Mouse (Mus musculus) embryonic facial prominence, embryonic 15.5 days (tissue): ENCODE results near the gene Il12rb1. TPM values are rescaled to one million over a fixed set of nuclear protein-coding genes. Genes with fewer than 3 reads are reported as not detected.

Source experiments
- ATAC-seq: fragments of 200-750 bp; cut with Nextera tagmentation; 2 replicates; pipeline ENCODE4 v1.8.0; 2017; ENCODE audit warnings: low read depth, moderate TSS enrichment; ENCODE audit not compliant: insufficient number of reproducible peaks, low FRiP score, low TSS enrichment
- H3K27ac ChIP-seq: fragments of 300-500 bp; sonication (generic); replicated peaks from 2 replicates; pipeline ENCODE4 v1.5.1; 2015; ENCODE audit warnings: mild to moderate bottlenecking, inconsistent platforms
- H3K27me3 ChIP-seq: fragments of 300-500 bp; sonication (generic); 2 replicates; pipeline ENCODE4 v1.6.1; 2015; ENCODE audit warnings: inconsistent platforms
- H3K36me3 ChIP-seq: fragments of 300-500 bp; sonication (generic); 2 replicates; pipeline ENCODE4 v1.6.1; 2015; ENCODE audit warnings: mild to moderate bottlenecking, inconsistent platforms
- H3K4me1 ChIP-seq: fragments of 300-500 bp; sonication (generic); 2 replicates; pipeline ENCODE4 v1.6.1; 2015; ENCODE audit warnings: inconsistent platforms
- H3K4me2 ChIP-seq: fragments of 300-500 bp; sonication (generic); replicated peaks from 2 replicates; pipeline ENCODE4 v1.6.1; 2015; ENCODE audit warnings: mild to moderate bottlenecking, inconsistent platforms
- H3K4me3 ChIP-seq: fragments of 300-500 bp; sonication (generic); replicated peaks from 2 replicates; pipeline ENCODE4 v1.5.1; 2015; ENCODE audit warnings: mild to moderate bottlenecking, inconsistent platforms
- H3K9ac ChIP-seq: fragments of 300-500 bp; sonication (generic); 2 replicates; pipeline ENCODE4 v1.6.1; 2015; ENCODE audit warnings: inconsistent platforms
- H3K9me3 ChIP-seq: fragments of 300-500 bp; sonication (generic); replicated peaks from 2 replicates; pipeline ENCODE4 v1.6.1; 2016; ENCODE audit warnings: inconsistent platforms
- WGBS: fragments of 180-500 bp; shearing (Covaris S2); methylation state at CpG from one replicate; pipeline ENCODE4 v1.1.7; 2015; 5-methylcytosine and 5-hydroxymethylcytosine counted together
- polyA plus RNA-seq: library from polyadenylated mRNA; unstranded; fragments of >200 nt; fragmentation: Nextera tagmentation; extraction: Ambion mirVana; gene quantifications from 2 replicates; pipeline ENCODE4 v1.2.1, GENCODE M21; 2015

The Il12rb1 gene
- polyA plus RNA-seq, 1 experiment from 2014 or later = 0.28 TPM

DNA sequence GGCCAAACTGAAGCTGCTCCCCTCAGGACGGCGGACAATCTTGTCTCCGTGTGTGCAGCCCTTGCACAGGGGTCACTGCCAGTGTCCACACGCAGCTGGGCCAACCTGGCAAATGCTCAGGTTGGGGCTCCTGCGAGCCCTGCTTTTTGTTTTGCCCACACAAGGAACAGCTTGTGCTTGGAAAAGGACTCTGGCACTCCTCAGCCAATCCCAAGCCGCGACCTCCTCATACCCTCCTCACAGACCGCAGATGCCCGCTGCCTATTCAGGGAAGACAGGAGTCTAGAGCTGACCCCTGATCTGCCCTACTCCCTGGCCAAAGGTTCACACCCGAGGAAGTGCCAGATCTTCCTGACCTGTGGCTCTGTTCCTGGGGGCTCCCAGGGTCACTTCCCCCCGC is 24.1 kb downstream of the Il12rb1 start:
- H3K27ac ChIP-seq = no peak overlapping the region

DNA sequence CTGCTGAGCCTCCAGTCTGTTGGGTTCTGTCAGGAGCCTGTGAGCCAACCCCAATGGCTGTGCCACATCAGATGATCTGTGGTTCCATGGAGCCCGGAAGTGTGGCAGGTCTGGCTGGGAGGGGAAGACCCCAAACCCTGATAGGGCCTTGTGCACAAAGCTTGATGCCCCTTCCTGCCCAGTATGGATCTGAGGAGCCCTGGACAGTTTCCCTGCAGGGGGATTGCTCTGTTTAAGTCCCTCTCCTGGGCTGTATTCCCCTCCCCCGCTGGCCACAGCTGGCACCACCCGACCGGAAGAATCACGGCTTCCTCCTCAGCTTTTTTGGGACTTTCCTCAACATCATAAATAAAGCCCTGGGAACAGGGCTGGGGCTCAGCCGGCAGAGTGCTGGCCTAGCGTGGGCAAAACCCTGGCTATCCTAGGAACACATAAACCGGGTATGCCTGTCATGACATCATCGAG is 24.8 kb downstream of the Il12rb1 start:
- peaks cover 11% of the 10 kb centered on the region; the same call in 1 of the 2 replicates for H3K36me3 ChIP-seq
- no peak for ATAC-seq
- peaks cover 3% of the 10 kb centered on the region for H3K4me1 ChIP-seq
- H3K27me3 ChIP-seq = no peaks in the 10 kb centered on the region
- H3K4me2 ChIP-seq = no peak overlapping the region
- H3K9ac ChIP-seq = no peak overlapping the region
- WGBS = 52% methylated on average over 9 of the region's 9 CpGs
- H3K4me3 ChIP-seq = no peak overlapping the region
- H3K27ac ChIP-seq = no peak overlapping the region
- no peaks in the 10 kb centered on the region for H3K9me3 ChIP-seq

More for the DNA sequence above, 24.1 kb downstream of the Il12rb1 start:
- H3K27me3 ChIP-seq = no peaks in the 10 kb centered on the region
- H3K9ac ChIP-seq = no peak overlapping the region
- no peak overlapping the region for H3K4me3 ChIP-seq
- WGBS = 72% methylated on average over 11 of the region's 11 CpGs
- H3K4me1 ChIP-seq = peaks cover 3% of the 10 kb centered on the region
- H3K36me3 ChIP-seq = peaks cover 11% of the 10 kb centered on the region; the same call in 1 of the 2 replicates
- H3K4me2 ChIP-seq = no peak overlapping the region
- no peak for ATAC-seq
- H3K9me3 ChIP-seq = no peaks in the 10 kb centered on the region

DNA sequence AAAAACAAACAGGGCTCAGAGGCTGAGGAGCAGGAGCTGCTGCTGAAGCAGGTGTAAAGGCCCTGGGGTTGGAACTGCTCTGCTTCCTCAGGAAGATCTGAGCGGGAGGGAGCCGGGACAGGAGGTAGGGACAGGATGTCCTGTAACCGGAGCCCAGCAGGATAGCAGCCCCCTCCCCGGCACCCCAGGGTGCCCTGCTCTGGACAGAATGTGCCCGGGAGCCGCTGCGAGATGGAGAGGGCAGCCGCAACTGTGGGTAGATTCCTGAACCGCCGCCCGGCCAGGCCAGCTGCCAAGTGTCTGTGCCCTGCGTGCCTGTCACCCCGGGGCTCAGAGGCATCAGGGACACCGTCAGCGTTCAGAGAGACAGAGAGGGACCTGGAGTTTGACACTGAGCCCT is 25.3 kb downstream of the Il12rb1 start:
- ATAC-seq = no peak
- H3K9ac ChIP-seq = no peak overlapping the region

DNA sequence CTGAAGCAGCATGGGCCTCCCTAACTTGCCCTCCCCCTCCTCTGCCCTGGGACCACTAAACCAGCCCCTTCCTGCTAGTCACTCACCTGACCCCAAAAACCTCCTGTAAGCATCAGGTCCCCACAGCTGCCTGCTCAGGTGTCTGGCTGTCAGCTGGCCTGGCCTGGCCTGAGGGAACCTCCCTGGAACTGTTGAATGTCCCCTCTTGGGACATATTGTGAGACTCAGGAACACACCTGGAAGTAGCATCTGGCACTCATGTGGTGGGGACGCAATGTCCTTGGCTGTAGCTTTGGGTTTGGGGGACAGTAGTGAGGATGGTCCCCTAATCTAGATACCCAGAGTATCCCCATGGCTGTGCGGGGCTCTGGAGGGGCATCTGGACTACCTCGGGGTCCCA is 25.8 kb downstream of the Il12rb1 start:
- WGBS = 95% methylated on average over 3 of the region's 3 CpGs
- ATAC-seq = no peak

More for the DNA sequence above, 25.3 kb downstream of the Il12rb1 start:
- WGBS = 42% methylated on average over 15 of the region's 15 CpGs
- H3K4me3 ChIP-seq = no peak overlapping the region
- H3K36me3 ChIP-seq = peaks cover 11% of the 10 kb centered on the region; the same call in 1 of the 2 replicates
- no peaks in the 10 kb centered on the region for H3K9me3 ChIP-seq
- no peak overlapping the region for H3K27ac ChIP-seq
- peaks cover 5% of the 10 kb centered on the region for H3K4me1 ChIP-seq
- no peaks in the 10 kb centered on the region for H3K27me3 ChIP-seq
- H3K4me2 ChIP-seq = no peak overlapping the region

DNA sequence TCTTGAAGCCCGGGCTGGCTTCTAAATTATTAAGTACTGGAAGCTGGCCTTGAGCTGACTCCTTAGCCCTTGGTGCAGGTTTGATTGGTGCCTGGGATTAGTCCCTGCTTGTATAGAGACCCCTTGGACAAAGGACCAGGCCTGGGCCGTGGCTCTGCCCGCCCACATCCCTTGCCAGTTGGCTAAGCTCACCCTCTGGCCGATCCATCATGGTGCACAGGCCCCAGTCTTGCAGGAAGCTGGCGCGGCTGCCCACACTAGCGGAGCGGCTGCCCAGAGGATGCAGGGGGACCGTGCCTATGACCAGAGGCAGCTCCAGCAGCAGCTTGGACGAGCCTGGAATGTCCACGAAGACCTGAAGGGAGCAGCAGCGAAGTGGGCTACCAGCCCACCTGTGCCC is 28.4 kb downstream of the Il12rb1 start:
- H3K9ac ChIP-seq = no peak overlapping the region
- no peaks in the 10 kb centered on the region for H3K27me3 ChIP-seq
- no peak overlapping the region for H3K27ac ChIP-seq
- no peaks in the 10 kb centered on the region for H3K9me3 ChIP-seq
- WGBS = 87% methylated on average over 12 of the region's 12 CpGs
- ATAC-seq = no peak
- peaks cover 11% of the 10 kb centered on the region; the same call in 1 of the 2 replicates for H3K36me3 ChIP-seq
- no peak overlapping the region for H3K4me3 ChIP-seq
- peaks cover 22% of the 10 kb centered on the region for H3K4me1 ChIP-seq
- no peak overlapping the region for H3K4me2 ChIP-seq

More for the DNA sequence above, 25.8 kb downstream of the Il12rb1 start:
- Histone ChIP-seq H3K36me3 (peaks cover 11% of the 10 kb centered on the region; the same call in 1 of the 2 replicates), H3K9ac (no peak overlapping the region), H3K4me3 (no peak overlapping the region), H3K27me3 (no peaks in the 10 kb centered on the region), H3K4me2 (no peak overlapping the region), H3K9me3 (no peaks in the 10 kb centered on the region), H3K27ac (no peak overlapping the region), H3K4me1 (peaks cover 7% of the 10 kb centered on the region)

DNA sequence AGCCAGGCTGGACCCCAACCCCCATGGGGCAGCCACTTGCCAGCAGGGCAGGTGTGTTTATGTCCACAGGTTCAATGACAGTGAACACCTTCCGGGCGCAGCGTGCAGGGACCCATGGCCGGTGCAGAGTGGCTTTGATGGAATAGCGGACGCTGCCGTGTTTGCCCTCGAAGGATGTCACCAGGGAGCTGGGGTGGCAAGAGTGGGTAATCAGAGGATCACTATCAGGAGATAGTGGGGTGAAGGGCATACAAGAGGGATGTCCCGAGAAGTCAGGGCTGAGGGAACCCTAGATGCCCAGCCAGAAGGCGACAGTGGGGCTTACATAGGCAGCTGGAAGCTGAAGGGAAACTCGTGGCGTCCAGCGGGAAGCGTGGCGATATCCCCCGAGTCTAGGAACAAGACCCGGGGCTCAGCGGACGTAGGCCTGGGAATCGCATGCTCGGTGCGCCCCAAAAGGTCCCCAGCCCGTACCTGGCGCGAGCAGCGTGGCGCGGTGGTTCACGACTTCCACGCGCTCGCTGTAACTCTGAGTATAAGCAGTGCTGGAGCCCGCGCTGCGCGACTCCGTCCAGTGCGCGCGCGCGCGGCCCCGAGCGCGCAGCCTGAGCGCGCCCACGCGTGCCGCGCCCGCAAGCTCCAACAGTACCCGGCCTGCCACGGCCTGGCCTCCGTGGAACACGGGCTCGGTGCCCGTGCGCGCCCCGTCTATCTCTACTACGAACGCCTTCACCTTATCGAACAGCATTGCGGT is 30.6 kb downstream of the Il12rb1 start:
- WGBS = 2% methylated on average over 66 of the region's 66 CpGs
- H3K36me3 ChIP-seq = peaks cover 11% of the 10 kb centered on the region; the same call in 1 of the 2 replicates
- H3K27me3 ChIP-seq = 0 out of 2 replicates have a peak, but pooled peaks cover 3% of the 10 kb centered on the region
- peaks cover 19% of the 10 kb centered on the region for H3K4me1 ChIP-seq
- H3K9ac ChIP-seq = peak overlapping the region; percentile 61
- peak overlapping the region; percentile 70 for H3K4me2 ChIP-seq
- peak overlapping the region; percentile 75 for H3K4me3 ChIP-seq
- peak overlapping the region; percentile 95 for H3K27ac ChIP-seq
- ATAC-seq = peak; percentile 12
- no peaks in the 10 kb centered on the region for H3K9me3 ChIP-seq

DNA sequence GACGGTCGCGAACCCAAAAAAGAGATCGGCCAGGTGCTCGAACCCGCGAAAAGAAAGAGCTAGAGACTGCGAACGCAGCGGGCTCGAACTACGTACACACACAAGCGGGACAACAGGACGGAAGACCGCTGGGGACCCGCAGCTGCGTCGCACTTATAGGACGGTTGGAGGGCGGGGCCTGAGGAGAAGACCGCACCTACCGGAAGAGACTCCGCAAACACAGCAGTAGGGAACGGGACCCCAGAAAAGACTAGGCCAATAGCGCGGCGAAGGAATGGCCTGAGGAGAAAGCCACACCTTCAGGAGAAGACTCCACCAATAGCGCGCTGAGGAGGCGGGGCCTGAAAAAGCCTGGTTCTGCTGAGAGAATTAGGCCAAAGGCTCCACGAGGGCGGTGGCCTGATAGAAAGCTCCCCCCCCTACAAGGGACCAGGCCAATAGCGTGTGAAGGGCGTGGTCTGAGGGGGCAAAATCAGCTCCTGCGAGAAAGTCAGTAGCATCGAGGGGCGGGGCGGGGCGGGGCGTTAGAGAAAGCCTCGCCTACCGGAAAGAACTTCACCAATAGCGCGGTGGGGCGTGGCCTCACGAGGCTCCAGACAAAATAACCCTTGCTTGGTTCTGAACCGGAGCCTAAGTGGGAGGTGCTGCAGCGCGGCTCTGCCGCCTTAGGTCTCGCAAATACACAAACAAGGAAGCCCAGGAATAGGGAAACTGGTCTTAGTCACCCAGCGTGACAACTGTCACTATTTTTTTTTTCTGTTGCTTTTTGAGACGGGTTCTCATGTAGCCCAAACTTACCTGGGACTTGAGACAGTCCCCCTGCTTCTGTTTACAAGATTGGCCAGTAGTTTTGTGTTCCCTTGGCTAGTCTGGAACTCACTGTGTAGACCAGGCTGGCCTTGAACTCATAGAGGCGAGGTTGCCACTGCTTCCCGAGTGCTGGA is 31.4 kb downstream of the Il12rb1 start, which contains the start of gene Arrdc2:
Arrdc2 (minus strand) TSS at position 313 of the 944 bp plus-strand sequence.
- peak; percentile 97 for ATAC-seq
- H3K4me3 ChIP-seq = peak within 1 kb of the TSS; percentile 75
- WGBS = 1% methylated on average over 55 of the region's 55 CpGs
- peaks cover 19% of the 10 kb centered on the region for H3K4me1 ChIP-seq
- peaks cover 11% of the 10 kb centered on the region; the same call in 1 of the 2 replicates for H3K36me3 ChIP-seq
- H3K4me2 ChIP-seq = peak within 1 kb of the TSS; percentile 70
- H3K27ac ChIP-seq = peak within 1 kb of the TSS; percentile 95
- H3K9ac ChIP-seq = peak within 1 kb of the TSS; percentile 61
- H3K27me3 ChIP-seq = 0 out of 2 replicates have a peak, but pooled peaks cover 3% of the 10 kb centered on the region
- H3K9me3 ChIP-seq = no peaks in the 10 kb centered on the region

DNA sequence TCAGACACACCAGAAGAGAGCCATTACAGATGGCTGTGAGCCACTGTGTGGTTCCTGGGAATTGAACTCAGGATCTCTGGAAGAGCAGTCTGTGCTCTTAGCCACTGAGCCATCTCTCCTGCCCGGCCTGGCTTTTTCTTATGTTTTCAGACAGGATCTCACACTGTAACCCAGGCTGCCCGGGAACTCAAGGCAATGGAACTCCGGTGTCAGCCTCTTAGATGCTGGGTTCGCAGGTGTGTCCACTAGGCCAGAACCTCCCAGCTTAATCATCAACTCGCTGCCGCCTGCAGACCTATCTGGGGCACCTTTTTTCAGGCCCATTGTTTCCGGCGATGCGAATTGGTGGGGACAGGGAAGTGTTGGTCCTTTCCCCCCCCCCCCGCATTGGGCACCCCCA is 32.3 kb downstream of the Il12rb1 start:
- Histone ChIP-seq H3K27me3 (0 out of 2 replicates have a peak, but pooled peaks cover 3% of the 10 kb centered on the region), H3K9ac (no peak overlapping the region), H3K4me2 (no peak overlapping the region), H3K9me3 (no peaks in the 10 kb centered on the region), H3K36me3 (peaks cover 9% of the 10 kb centered on the region; the same call in 1 of the 2 replicates), H3K4me1 (peaks cover 19% of the 10 kb centered on the region), H3K27ac (0 out of 2 replicates have a peak overlapping the region, but pooled peaks have one; percentile 95), H3K4me3 (no peak overlapping the region)
- ATAC-seq = no peak
- WGBS = 58% methylated on average over 10 of the region's 10 CpGs

DNA sequence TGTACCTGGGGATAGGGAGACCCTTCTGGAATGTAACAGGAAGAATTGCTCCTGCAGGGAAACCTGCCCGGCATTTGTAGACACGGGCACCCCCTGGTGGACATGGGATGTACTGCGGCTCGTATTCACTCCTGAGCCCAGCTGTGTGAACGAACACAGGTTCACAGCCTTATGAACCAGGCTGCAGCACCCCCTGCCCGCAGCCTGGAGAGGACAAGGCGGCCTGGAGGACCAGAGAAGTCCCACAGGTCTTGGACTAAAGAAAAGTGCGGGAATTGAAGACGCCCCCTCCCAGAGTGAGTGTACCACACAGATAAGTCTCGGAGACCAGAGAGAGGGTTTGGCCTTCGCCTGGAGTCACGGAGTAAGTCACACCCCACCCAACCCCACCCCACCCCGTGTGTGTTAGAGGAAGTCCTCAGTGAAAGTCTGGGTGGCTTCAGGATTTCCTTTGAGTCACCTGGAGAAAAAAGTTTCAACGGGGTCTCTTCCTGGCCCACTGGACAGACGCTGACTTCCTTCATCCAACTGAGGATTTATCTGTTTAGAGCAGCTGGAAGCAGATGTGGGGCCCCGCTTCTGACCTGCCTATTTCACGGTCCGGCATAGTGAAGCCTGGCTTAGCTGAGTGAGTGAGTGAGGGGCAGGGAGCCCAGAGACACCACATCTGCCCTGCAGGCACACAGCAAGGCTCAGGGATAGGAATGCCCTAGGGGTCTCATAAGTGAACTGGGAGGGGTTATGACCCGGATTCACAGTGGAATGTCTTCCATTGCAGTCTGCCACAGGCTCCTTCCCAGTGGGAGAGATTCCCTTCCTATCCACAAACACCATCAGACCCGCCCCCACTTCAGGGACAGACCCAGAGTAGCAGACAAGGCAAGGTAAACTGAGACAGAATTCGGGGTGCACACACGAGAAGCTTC is 33.2 kb downstream of the Il12rb1 start:
- H3K4me3 ChIP-seq = no peak overlapping the region

DNA sequence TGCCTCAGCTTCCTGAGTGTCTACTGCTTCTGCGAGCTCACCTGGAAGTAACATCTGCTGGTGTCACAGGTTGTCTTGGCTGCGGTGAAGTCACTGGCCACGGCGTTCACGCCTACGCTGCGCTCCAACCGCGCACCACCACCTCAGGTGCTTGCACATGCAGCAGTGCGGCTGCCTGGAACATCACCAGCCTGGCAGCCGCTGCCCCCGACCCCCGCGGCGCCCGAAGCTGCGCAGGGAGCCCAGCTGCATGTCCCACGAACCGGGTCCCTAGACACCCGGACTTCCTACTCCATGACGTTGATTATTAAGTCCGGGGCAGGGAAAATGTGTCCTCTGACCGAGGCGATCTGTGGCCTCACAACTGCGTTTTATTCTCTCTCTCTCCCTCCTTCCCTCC is 34.2 kb downstream of the Il12rb1 start:
- Histone ChIP-seq H3K27me3 (0 out of 2 replicates have a peak, but pooled peaks cover 3% of the 10 kb centered on the region), H3K4me3 (no peak overlapping the region), H3K4me1 (peaks cover 19% of the 10 kb centered on the region), H3K4me2 (no peak overlapping the region), H3K9me3 (no peaks in the 10 kb centered on the region), H3K9ac (no peak overlapping the region), H3K27ac (no peak overlapping the region), H3K36me3 (no peaks in the 10 kb centered on the region)
- no peak for ATAC-seq
- WGBS = 72% methylated on average over 25 of the region's 25 CpGs

More for the DNA sequence above, 33.2 kb downstream of the Il12rb1 start:
- peaks cover 19% of the 10 kb centered on the region for H3K4me1 ChIP-seq
- ATAC-seq = no peak
- 29% methylated on average over 22 of the region's 22 CpGs for WGBS
- 0 out of 2 replicates have a peak, but pooled peaks cover 3% of the 10 kb centered on the region for H3K27me3 ChIP-seq
- H3K9me3 ChIP-seq = no peaks in the 10 kb centered on the region
- H3K9ac ChIP-seq = no peak overlapping the region
- H3K36me3 ChIP-seq = 0 out of 2 replicates have a peak, but pooled peaks cover 4% of the 10 kb centered on the region
- no peak overlapping the region for H3K27ac ChIP-seq
- no peak overlapping the region for H3K4me2 ChIP-seq
